Mouse (Mus musculus) B cell, adult 2 months (primary cell): ENCODE data around the gene Pxn.

ENCODE experiments used
- DNase-seq, 2 experiments: peaks; one replicate each; pipeline ENCODE4 v3.0.0; 2022

Pxn gene

DNA sequence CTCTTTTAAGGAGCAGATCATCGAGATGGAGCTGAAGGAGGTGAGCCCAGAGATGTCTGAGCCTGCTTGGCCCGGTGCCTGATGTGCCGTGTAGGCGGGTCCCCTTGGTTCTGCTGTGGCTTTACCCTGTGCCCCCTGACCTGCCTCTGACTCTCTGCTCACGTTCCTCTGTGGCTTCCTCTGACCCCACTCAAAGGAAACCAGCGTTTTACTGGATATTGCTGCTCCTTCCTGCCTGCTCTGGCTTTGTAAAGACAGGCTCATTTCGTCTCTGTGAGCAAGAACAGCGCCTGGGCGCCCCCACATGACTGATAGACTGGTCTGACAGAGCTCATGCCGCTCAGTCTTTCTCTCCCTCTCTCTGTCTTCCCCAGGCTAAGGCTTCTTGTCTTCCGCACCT lies 84.6 kb downstream of the Pxn start:
- DNase-seq = no peak

DNA sequence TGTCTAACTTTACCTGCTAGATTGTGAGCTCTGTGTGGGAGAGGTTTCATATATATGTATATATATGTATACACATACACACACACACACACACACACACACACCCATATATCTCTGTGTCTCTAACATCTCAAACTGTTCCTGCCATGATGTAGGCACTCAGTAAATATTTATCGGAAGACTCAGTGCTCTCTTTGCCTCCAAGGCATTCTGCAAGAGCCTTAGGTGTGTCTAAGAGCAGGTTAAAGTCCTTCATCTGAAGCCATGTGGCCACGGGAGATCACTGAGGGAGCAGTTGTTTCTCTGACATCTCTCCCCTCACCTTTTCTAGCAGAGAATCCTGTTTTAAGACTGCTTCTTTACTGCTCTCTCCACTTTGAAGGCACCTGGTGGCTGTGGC lies 85.0 kb downstream of the Pxn start:
- DNase-seq = no peak

DNA sequence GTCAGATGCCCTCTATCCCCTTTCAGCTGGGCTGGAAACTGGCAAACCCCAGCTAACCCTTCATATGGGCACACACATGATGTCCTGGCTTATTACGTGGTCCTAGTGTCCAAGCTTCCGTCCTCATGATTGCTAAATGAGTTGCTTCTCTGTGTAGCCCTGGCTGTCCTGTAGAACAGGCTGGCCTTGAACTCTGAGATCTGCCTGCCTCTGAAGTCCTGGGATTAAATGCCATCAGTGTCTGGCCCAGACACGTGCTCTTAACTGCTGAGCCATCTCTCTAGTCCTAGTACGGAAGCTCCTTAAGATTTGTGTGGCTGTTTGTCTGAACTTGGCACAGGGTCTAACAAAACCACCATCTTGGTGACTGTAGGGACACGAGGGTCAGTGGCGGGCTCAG lies 97.1 kb downstream of the Pxn start:
- DNase-seq = no peak
